ENCODE assay signal across 8 mouse cellular contexts in genomic region chr9:35312516-35312915, GRCm38 (mm10). TPM values are rescaled to one million over a fixed set of nuclear protein-coding genes. Genes with fewer than 3 reads are reported as not detected.
A peak's percentile ranks its signal among the peaks of the same experiment; 100 is the strongest.
DNase-seq lines count a peak whose midpoint lies in the region; ATAC-seq and TF ChIP-seq lines count a peak whose summit lies in the region.

No protein-coding gene starts in this region.

- H3K9ac ChIP-seq in neural tube, embryonic 15.5 days (replicated peaks): no peak overlapping the region

- intact Hi-C loops in gastrocnemius, postnatal 14 days (cut with DNase I; ENCODE audit: low total_unique reads): no loop called here

- no peak overlapping the region for H3K4me3 ChIP-seq in cerebellum, adult 2 months (replicated peaks; ENCODE audit: insufficient read depth, low read depth, low read length)
- no peak overlapping the region for H3K4me3 ChIP-seq in neural tube, embryonic 15.5 days (replicated peaks)

- DNase-seq in kidney, postnatal 14 days: peak; percentile 35
- no peak for DNase-seq in kidney, adult 8-10 months
- DNase-seq in cerebellum, adult 2 months: peak; percentile 76 to 80
- peak; percentile 79 for DNase-seq in gastrocnemius, postnatal 14 days
- peak; percentile 54 for DNase-seq in ovary, postnatal 36 days (ENCODE audit: low spot score)
- DNase-seq in frontal cortex, postnatal 10 days (ENCODE audit: low spot score in 2 of 2): no peak
- no peak for DNase-seq in left cerebral cortex, adult 8-10 months (ENCODE audit: low spot score in 2 of 2)

- H3K4me1 ChIP-seq in cerebellum, adult 2 months (ENCODE audit: control insufficient read depth, insufficient read depth, low read length): peaks cover 18% of the 10 kb centered on the region
- H3K4me1 ChIP-seq in neural tube, embryonic 15.5 days: peaks cover 6% of the 10 kb centered on the region

- TF ChIP-seq POLR2A in cerebellum, adult 2 months (IDR thresholded peaks at IDR 0.05; ENCODE audit: borderline replicate concordance, insufficient read depth, low read length): no peak

- no peaks in the 10 kb centered on the region for H3K27me3 ChIP-seq in cerebellum, adult 2 months (ENCODE audit: control insufficient read depth, insufficient read depth, low read length)
- peaks cover 3% of the 10 kb centered on the region; the same call in 1 of the 2 replicates for H3K27me3 ChIP-seq in neural tube, embryonic 15.5 days (replicated peaks)

- no peaks in the 10 kb centered on the region for H3K9me3 ChIP-seq in neural tube, embryonic 15.5 days (replicated peaks)

- H3K4me2 ChIP-seq in neural tube, embryonic 15.5 days: no peak overlapping the region

- no peaks in the 10 kb centered on the region for H3K36me3 ChIP-seq in neural tube, embryonic 15.5 days

- TF ChIP-seq CTCF in cerebellum, adult 2 months (IDR thresholded peaks at IDR 0.05; ENCODE audit: borderline replicate concordance, insufficient read depth, low read depth, low read length): no peak

- no peak for ATAC-seq in neural tube, embryonic 15.5 days (ENCODE audit: low FRiP score)

- WGBS in cerebellum, adult 2 months: 15% methylated on average over 3 of the region's 3 CpGs
- WGBS in neural tube, embryonic 15.5 days: 44% methylated on average over 3 of the region's 3 CpGs

- H3K27ac ChIP-seq in cerebellum, adult 2 months (ENCODE audit: insufficient read depth, low read length): no peak overlapping the region
- H3K27ac ChIP-seq in neural tube, embryonic 15.5 days (replicated peaks): no peak overlapping the region

RNA-seq across cellular contexts. Expression of gene Rpusd4, which starts 44.9 kb away (rescaled TPM):
- polyA plus RNA-seq in cerebellum, adult 2 months (2012; rRNA removed): 11.2 and 11.7 TPM in 2 replicates
- total RNA-seq in gastrocnemius, postnatal 14 days (2021): 1 to 10 TPM; 6.7 to 6.8 TPM
- polyA plus RNA-seq in neural tube, embryonic 15.5 days (2015; fragmentation: Nextera tagmentation; extraction: Ambion mirVana): 17.9 and 19.4 TPM in 2 replicates
- 10 to 100 TPM in 3 of 4 experiments, 1 to 10 TPM in 1; 9.1 to 12.1 (median 11.7) TPM for total RNA-seq in left cerebral cortex, adult 8-10 months (2022)

RNA-seq across cellular contexts. Expression of gene Fam118b, which starts 44.9 kb away (rescaled TPM):
- polyA plus RNA-seq in cerebellum, adult 2 months (2012; rRNA removed): 23.3 and 23.4 TPM in 2 replicates
- total RNA-seq in gastrocnemius, postnatal 14 days (2021): 10 to 100 TPM; 18.1 to 19.8 TPM
- 47.5 and 48.8 TPM in 2 replicates for polyA plus RNA-seq in neural tube, embryonic 15.5 days (2015; fragmentation: Nextera tagmentation; extraction: Ambion mirVana)
- total RNA-seq in left cerebral cortex, adult 8-10 months (2022): 10 to 100 TPM; 20.2 to 23.0 (median 21.7) TPM

Comparison
In these comparisons a context has a peak if more than half of its experiments do, and no peak if none do; other contexts are left out.
1. DNase-seq: peak in kidney, postnatal 14 days (single experiment), cerebellum, adult 2 months (2 of 2), gastrocnemius, postnatal 14 days (single experiment) and ovary, postnatal 36 days (single experiment); none in kidney, adult 8-10 months (0 of 2), frontal cortex, postnatal 10 days (0 of 2) and left cerebral cortex, adult 8-10 months (0 of 2).